Mouse (Mus musculus) gastrocnemius, adult 2 months (tissue): ENCODE measurements at regions not wholly inside any gene's neighbourhood (a gene's known extent, or its start where the extent isn't known, plus 50 kb on each side); places are given as distances from the start of the nearest gene placed in this dataset.

ENCODE experiments used
- DNase-seq: peaks from one replicate; pipeline ENCODE4 v3.0.0; 2022
- H3K27ac ChIP-seq: fragments of 200-600 bp; 2 replicates; pipeline ENCODE4 v1.8.1; 2022; ENCODE audit warnings: mild to moderate bottlenecking
- H3K4me3 ChIP-seq: fragments of 200-600 bp; 2 replicates; pipeline ENCODE4 v1.8.1; 2022; ENCODE audit warnings: mild to moderate bottlenecking, moderate library complexity
- CTCF ChIP-seq: fragments of 200-600 bp; IDR thresholded peaks from 2 replicates; pipeline ENCODE4 v1.8.1; 2022; ENCODE audit warnings: antibody characterized with exemption, mild to moderate bottlenecking, moderate library complexity
- intact Hi-C: fragments of 180-260 bp; cut with DNase I; formaldehyde crosslinking; loops from one replicate; pipeline ENCODE4 v1.15.1; 2025

DNA sequence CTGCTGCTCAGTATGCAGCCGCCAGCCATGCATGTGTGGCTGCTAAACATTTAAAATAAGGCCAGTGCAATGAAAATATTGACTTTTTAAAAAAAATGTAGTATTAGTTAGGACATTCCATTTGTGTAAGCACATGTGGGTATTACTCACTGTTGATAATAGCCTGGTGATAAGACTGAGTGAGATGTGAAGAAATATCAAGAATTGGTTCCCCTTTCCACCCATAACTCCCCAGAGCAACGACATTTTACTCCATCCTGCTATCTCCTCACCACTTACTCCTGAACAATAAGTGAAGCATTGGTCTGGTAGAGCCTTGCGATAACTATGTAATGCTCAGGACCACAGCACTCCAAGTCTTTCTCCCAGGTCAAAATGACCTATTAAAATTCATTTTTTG lies 178.2 kb downstream of the Enc1 start:
- no peak for DNase-seq
- no peak for TF ChIP-seq CTCF
- Histone ChIP-seq H3K4me3 (no peak overlapping the region), H3K27ac (no peak overlapping the region)
- intact Hi-C loops = no loop called here

DNA sequence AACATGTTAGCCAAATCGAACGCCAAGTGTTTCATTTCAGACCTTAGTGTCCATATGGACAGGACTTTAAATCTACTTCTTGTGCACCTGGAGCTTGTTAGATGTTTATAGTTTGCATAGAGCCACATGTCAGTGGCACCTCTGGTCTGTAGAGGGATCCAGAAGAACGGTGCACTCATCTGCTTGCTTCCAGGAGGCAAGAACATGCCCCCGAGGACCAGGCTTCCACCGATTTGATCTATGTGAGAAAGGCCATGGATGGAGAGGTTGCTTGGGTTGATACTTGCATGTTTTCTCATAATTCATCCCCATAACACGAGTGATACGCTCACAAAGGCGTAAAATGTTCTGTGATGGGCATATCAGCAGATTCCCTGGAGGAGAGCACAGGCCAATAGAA lies 177.8 kb downstream of the Enc1 start:
- no peak for TF ChIP-seq CTCF
- H3K4me3 ChIP-seq = no peak overlapping the region
- no peak overlapping the region for H3K27ac ChIP-seq
- intact Hi-C loops = no loop called here
- DNase-seq = no peak

DNA sequence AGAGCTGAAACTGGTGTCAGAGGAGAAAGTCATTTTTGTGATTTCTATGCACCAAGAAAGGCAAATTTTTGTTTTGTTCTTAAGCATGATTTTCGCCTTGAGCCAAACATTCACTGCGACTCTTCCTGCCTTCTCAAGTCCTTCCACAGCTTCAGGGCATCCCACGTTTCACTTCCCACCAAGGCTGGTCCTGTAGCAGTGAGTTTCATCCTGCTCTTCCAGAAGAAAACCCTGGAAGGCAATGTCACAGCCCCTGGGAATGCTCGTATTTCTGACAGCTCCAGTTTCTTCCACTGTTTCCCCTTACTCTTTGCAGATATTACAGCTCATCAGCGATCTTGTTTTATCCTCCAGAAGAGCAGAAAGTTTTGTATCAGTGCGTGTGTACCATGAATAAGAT lies 177.2 kb downstream of the Enc1 start:
- H3K27ac ChIP-seq = no peak overlapping the region
- DNase-seq = no peak
- intact Hi-C loops = no loop called here
- no peak overlapping the region for H3K4me3 ChIP-seq
- no peak for TF ChIP-seq CTCF

DNA sequence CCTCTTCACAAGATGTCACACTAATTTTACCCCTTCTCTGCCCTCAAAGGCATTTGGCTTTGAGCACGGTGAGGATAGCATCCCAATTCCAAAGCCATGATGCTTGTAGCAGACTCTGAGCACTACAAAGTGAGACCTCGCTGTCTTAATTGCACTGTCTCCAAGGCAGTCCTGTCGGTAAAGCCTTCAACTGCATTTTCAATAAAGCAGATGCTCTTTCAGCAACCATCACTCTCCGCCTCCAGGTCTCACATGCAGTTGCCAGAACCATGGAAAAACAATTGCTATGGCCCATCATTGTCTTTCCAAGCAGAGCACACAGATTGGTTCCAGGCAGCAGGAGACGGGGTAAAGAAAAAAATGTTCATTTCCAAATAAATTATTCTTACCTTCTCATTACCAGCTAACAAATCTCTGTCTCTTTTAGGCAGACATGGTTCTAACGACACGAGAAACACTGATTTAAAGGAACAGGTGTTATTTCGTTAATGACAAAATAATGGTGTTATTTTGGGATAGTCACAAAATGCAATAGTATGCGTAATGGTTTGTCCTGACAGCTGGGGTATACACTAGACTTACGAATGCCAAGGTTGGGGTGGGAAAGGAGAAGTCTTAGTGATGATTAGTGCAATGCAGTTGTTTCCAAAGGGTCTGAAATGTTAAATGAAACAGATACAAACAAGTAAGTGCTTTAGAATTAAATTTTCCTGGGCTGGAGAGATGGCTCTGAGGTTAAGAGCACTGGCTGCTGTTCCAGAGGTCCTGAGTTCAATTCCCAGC lies 175.2 kb downstream of the Enc1 start:
- no peak for TF ChIP-seq CTCF
- no peak for DNase-seq
- no peak overlapping the region for H3K4me3 ChIP-seq
- H3K27ac ChIP-seq = no peak overlapping the region
- intact Hi-C loops = no loop called here

DNA sequence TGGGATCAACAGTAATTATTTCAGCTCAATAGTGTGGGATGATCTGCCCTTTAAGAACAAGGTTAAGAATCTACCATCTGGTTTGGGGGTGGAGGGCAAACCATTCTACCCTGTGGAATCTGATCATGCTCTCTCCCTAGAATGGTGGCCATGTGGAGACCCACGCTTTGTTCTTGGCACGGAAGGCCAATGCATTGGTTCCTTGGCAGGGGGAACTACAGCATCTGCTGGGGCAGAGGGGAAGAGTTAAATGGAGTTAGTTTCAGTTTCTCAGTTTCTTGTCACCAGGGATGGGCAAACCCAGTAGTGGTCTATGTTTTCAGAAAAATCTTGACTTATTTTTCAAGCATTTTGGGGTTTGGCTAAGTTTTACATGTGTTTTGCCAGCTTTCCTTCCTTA lies 174.5 kb downstream of the Enc1 start:
- DNase-seq = no peak
- intact Hi-C loops = no loop called here
- Histone ChIP-seq H3K4me3 (no peak overlapping the region), H3K27ac (no peak overlapping the region)
- no peak for TF ChIP-seq CTCF

DNA sequence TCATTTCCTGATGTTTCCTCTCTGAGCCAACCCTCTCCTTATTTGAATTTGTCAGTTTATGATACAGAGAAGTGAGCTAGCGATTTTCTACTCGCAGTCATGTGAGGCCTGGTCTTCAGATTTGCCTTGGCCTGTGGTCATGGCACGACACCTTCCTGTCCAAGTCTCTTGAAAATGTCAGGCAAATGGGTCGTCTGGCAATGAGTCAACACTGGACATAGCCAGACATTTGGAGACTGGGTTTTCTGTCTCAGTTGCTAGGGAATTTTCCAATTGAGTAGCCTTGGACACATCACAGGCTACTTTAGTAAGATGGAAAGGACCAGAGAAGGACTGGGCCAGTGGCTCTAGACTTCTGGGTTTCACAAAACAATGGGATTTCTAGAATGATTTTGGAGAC lies 171.2 kb downstream of the Enc1 start:
- Histone ChIP-seq H3K27ac (no peak overlapping the region), H3K4me3 (no peak overlapping the region)
- TF ChIP-seq CTCF = no peak
- intact Hi-C loops = no loop called here
- no peak for DNase-seq

DNA sequence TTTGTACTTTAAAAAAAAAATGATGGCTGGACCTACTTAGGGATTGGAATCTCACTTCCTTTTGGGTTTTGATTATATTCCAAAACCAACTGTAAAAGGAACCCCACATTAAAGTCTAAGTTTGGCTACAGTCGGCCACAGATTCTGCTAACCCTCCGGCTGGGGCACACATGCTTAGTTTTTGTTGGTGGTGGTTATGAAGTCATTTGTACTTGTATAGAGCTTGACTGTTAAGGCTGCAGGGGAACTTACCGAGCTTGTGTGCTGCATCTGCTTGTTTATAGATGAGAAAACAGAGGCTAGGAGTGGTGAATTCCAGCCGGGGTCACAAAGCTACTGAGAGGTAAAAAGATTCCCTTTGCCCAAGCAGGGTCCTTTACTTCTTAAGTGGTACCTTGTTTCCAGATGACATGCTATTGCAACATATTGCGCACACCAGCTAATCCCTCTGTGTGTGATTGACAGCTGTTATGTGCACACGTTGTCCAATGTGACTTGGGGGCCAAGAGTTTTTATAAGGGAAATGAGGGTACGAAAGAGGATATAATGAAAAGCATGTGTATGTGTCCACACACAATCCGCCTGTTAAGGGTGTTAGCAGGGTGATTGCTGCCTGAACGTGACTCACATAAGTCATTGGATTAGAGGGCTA lies 169.8 kb downstream of the Enc1 start:
- no peak overlapping the region for H3K27ac ChIP-seq
- no peak overlapping the region for H3K4me3 ChIP-seq
- no peak for TF ChIP-seq CTCF
- DNase-seq = no peak
- intact Hi-C loops = no loop called here

DNA sequence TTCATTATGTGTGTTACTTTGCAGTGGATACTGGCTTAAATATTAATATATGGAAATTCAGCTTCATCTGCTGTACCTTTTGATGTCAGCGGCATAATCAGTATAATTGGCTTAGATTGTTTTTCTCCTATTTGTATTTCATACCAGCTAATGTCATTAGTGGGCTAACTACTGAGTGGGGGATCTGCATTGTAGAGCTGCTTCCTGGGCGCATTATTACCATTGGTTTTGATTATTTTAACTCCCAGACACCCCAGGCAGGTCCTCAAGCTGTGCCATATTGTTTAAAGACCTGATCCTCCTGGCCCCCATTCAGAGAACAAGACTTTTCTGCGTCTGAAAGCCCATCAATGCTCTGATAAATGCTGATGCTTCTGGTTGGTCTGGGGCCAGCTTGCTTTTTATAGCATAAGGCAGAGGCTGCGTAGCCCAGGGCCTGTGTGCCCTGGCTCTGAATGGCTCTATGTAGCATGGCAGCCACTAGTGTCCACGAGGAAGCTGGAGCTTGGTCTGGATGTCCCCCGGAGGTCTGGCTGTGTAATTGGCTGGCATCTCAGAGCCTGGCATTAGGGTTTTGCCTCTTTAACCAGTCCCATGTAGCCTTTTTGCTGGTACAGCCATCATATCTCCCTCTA lies 169.1 kb downstream of the Enc1 start:
- no peak for TF ChIP-seq CTCF
- H3K4me3 ChIP-seq = no peak overlapping the region
- intact Hi-C loops = no loop called here
- H3K27ac ChIP-seq = no peak overlapping the region
- peak; percentile 31 for DNase-seq

DNA sequence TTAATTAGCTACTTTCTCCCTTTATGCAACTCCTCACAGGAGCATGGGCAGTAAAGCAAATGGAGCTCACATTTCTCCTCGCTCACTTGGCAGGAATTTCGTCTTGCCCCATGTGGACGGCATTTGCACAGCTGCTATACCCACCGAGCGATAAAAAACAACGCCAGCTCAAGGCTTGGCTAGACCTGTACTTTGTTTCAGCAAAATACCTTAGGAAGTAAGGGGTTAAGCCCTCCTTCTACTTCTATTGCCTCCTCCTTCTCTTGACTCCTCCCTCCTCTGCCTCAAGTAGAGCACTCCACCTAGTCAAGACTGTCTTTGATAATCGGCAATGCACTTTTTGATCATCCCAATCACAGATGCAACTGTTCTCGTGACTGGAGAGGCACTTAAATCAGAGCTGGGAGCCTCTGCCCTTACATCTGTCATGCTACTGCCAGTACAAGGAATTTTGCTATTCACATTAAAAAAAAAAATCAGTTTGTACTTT lies 168.4 kb downstream of the Enc1 start:
- peak; percentile 19 for DNase-seq
- Histone ChIP-seq H3K4me3 (no peak overlapping the region), H3K27ac (no peak overlapping the region)
- intact Hi-C loops = no loop called here
- no peak; the same call in 1 of the 2 replicates for TF ChIP-seq CTCF

DNA sequence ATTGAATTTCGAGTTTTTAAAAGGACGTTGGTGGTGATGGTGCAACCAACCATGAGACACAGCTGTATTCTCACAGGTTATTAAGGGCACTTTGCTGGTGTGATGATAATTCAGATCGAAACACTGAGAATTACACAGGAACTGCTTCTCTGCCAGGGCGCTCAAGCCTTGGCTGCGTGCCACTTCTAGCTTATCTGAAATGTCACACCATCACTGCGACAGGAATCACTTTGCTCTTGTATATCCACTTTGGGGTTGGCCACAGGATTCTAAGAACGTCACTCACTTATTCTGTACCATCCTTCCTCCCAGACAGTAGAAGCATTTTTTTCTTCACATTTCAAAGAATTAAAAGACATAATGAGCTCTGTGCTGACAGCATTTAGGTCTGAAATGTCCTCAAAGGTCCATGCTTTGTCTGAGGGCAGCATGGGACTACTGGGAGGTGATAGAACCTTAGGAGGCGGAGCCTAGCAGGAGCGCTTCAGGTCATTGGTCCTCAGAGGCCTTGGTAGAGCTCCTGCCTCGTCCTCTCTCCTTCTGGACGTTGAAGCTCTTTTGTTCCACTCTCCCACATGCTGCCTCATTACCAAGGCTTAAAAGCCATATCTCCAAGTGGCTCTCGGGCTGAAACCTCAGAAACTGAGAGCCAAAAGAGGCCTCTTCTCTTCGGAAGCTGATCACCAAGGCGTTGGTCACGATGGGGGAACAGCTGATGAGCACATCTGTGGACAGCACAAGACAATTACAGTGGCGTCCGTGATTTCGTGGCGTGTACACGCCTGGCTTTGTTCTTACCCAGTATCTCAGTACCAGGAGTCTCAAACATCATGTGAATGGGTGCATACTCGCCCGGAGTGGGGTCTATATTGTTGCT lies 167.7 kb downstream of the Enc1 start:
- TF ChIP-seq CTCF = no peak
- no peak overlapping the region for H3K4me3 ChIP-seq
- no peak overlapping the region for H3K27ac ChIP-seq
- intact Hi-C loops = no loop called here
- DNase-seq = no peak

DNA sequence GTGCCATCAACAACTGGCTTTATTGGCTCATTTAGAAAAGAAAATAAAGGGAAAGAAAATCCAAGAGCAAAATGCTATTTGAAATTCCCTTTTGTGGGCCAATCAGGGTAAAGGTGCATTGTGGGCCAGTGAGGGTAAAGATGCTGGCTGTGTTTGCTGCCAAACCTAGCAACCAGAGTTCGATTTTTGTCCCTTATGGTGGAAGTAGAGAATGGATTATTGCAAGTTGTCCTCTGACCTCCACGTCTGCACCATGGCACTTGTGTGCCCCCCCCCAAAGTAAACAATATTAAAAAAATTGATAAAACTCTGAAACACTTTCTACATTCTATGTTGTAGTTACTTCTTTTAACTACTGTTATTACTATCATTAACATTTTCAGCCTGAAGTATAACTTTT lies 166.9 kb downstream of the Enc1 start:
- no peak for DNase-seq
- intact Hi-C loops = no loop called here
- TF ChIP-seq CTCF = no peak
- Histone ChIP-seq H3K27ac (no peak overlapping the region), H3K4me3 (no peak overlapping the region)

DNA sequence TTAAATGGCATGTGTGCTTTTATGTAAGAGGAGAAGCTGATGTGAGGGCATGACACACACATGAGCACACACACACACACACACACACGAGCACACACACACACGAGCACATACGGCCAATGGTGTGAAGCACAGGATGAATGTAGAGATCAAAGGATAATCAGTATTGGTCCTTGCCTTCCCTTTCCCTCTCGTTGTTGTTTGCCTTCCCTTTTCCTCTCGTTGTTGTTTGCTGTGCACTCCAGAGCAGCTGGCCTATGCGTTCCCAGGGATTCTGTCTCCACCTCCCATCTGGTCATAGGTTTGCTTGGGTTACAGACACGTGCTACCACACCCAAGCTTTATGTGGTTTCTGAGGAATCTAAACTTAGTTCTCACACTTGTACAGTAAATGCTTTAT lies 165.8 kb downstream of the Enc1 start:
- no peak for TF ChIP-seq CTCF
- no peak overlapping the region for H3K4me3 ChIP-seq
- H3K27ac ChIP-seq = no peak overlapping the region
- no peak for DNase-seq
- intact Hi-C loops = no loop called here
